Mouse (Mus musculus): ENCODE measurements around the gene Thsd7a. TPM values are rescaled to one million over a fixed set of nuclear protein-coding genes. Genes with fewer than 3 reads are reported as not detected.
A peak's percentile ranks its signal among the peaks of the same experiment; 100 is the strongest.

The Thsd7a gene
- total and polyA plus RNA-seq, 2 experiments, result 0.13 to 0.37 TPM

GRCm38 (mm10) chr6:12380717-12381116 is 368.5 kb downstream of the Thsd7a start:
- Histone ChIP-seq H3K9ac (ENCODE audit: low read depth, low read length) (no peak overlapping the region), H3K79me2 (ENCODE audit: control insufficient read depth, insufficient read depth, low read length) (no peaks in the 10 kb centered on the region), H3K4me1 (ENCODE audit: control insufficient read depth, insufficient read depth, low read length) (no peaks in the 10 kb centered on the region), H3K27ac (replicated peaks; ENCODE audit: insufficient read depth, low read depth, low read length) (no peak overlapping the region), H3K27me3 (ENCODE audit: control insufficient read depth, insufficient read depth, low read length) (no peaks in the 10 kb centered on the region), H3K36me3 (ENCODE audit: control insufficient read depth, insufficient read depth, low read length) (no peaks in the 10 kb centered on the region), H3K4me3 (ENCODE audit: insufficient read depth, low read depth, low read length) (no peak overlapping the region)
- DNase-seq (ENCODE audit: extremely low read depth, low read depth, low spot score), result no peak
- no peak for TF ChIP-seq POLR2A (IDR thresholded peaks at IDR 0.05; ENCODE audit: extremely low read depth, insufficient read depth, low read length)
- TF ChIP-seq CTCF (IDR thresholded peaks at IDR 0.05; ENCODE audit: low read depth, low read length), result no peak
- 92% methylated on average over 2 of the region's 2 CpGs for WGBS

- no peaks in the 10 kb centered on the region for H3K36me3 ChIP-seq (ENCODE audit: control insufficient read depth, insufficient read depth, low read length)
- TF ChIP-seq CTCF (IDR thresholded peaks at IDR 0.05; ENCODE audit: low read depth, low read length) (no peak), POLR2A (IDR thresholded peaks at IDR 0.05; ENCODE audit: extremely low read depth, insufficient read depth, low read length) (no peak)
- no peak overlapping the region for H3K4me3 ChIP-seq (ENCODE audit: insufficient read depth, low read depth, low read length)
- 75% methylated on average over 2 of the region's 2 CpGs for WGBS
- no peak for DNase-seq (ENCODE audit: extremely low read depth, low read depth, low spot score)
- no peak overlapping the region for H3K9ac ChIP-seq (ENCODE audit: low read depth, low read length)
- H3K79me2 ChIP-seq (ENCODE audit: control insufficient read depth, insufficient read depth, low read length), result no peaks in the 10 kb centered on the region
- H3K27ac ChIP-seq (replicated peaks; ENCODE audit: insufficient read depth, low read depth, low read length), result no peak overlapping the region
- no peaks in the 10 kb centered on the region for H3K27me3 ChIP-seq (ENCODE audit: control insufficient read depth, insufficient read depth, low read length)
- no peaks in the 10 kb centered on the region for H3K4me1 ChIP-seq (ENCODE audit: control insufficient read depth, insufficient read depth, low read length)
Observed at GRCm38 (mm10) chr6:12358737-12359136, 390.5 kb downstream of the Thsd7a start.

GRCm38 (mm10) chr6:12353573-12353972 is 395.6 kb downstream of the Thsd7a start:
- Histone ChIP-seq H3K9ac (ENCODE audit: low read depth, low read length) (no peak overlapping the region), H3K4me3 (ENCODE audit: insufficient read depth, low read depth, low read length) (no peak overlapping the region), H3K27me3 (ENCODE audit: control insufficient read depth, insufficient read depth, low read length) (no peaks in the 10 kb centered on the region), H3K27ac (replicated peaks; ENCODE audit: insufficient read depth, low read depth, low read length) (no peak overlapping the region), H3K4me1 (ENCODE audit: control insufficient read depth, insufficient read depth, low read length) (no peaks in the 10 kb centered on the region), H3K79me2 (ENCODE audit: control insufficient read depth, insufficient read depth, low read length) (no peaks in the 10 kb centered on the region), H3K36me3 (ENCODE audit: control insufficient read depth, insufficient read depth, low read length) (no peaks in the 10 kb centered on the region)
- DNase-seq (ENCODE audit: extremely low read depth, low read depth, low spot score), result no peak
- TF ChIP-seq POLR2A (IDR thresholded peaks at IDR 0.05; ENCODE audit: extremely low read depth, insufficient read depth, low read length) (no peak), CTCF (IDR thresholded peaks at IDR 0.05; ENCODE audit: low read depth, low read length) (no peak)
- WGBS, result 52% methylated on average over 2 of the region's 2 CpGs

GRCm38 (mm10) chr6:12352165-12352719 is 397.0 kb downstream of the Thsd7a start:
- Histone ChIP-seq H3K4me1 (ENCODE audit: control insufficient read depth, insufficient read depth, low read length) (no peaks in the 10 kb centered on the region), H3K4me3 (ENCODE audit: insufficient read depth, low read depth, low read length) (no peak overlapping the region)
- WGBS, result 81% methylated on average over 9 of the region's 9 CpGs

DNA sequence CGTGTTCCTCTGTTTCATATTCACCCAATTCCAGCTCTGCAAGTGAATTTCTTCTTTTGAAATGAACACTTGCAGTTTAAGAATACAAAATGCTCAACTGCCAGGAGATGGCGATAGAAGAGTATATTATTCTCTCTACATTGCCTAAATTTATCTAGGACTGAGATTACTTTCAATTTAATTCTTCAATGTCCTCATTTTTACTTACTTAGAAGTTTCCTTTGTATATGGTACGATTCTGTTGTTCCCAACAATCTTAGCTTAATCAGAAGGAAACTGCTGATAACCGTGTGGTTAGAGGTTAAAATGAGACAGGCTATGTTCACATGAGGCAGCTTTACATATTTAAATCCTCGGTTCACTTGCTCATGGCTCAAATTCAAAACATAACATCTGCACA is 398.5 kb downstream of the Thsd7a start:
- Histone ChIP-seq H3K27me3 (ENCODE audit: control insufficient read depth, insufficient read depth, low read length) (no peaks in the 10 kb centered on the region), H3K4me3 (ENCODE audit: insufficient read depth, low read depth, low read length) (peak overlapping the region; percentile 35; the same call in 1 of the 2 replicates), H3K27ac (replicated peaks; ENCODE audit: insufficient read depth, low read depth, low read length) (no peak overlapping the region), H3K4me1 (ENCODE audit: control insufficient read depth, insufficient read depth, low read length) (no peaks in the 10 kb centered on the region), H3K9ac (ENCODE audit: low read depth, low read length) (no peak overlapping the region), H3K79me2 (ENCODE audit: control insufficient read depth, insufficient read depth, low read length) (no peaks in the 10 kb centered on the region), H3K36me3 (ENCODE audit: control insufficient read depth, insufficient read depth, low read length) (no peaks in the 10 kb centered on the region)
- TF ChIP-seq POLR2A (IDR thresholded peaks at IDR 0.05; ENCODE audit: extremely low read depth, insufficient read depth, low read length) (no peak), CTCF (IDR thresholded peaks at IDR 0.05; ENCODE audit: low read depth, low read length) (no peak)
- peak; percentile 45 for DNase-seq (ENCODE audit: extremely low read depth, low read depth, low spot score)
- 41% methylated on average over 5 of the region's 5 CpGs for WGBS

More at GRCm38 (mm10) chr6:12352165-12352719, 397.0 kb downstream of the Thsd7a start:
- Histone ChIP-seq H3K27me3 (ENCODE audit: control insufficient read depth, insufficient read depth, low read length) (no peaks in the 10 kb centered on the region), H3K79me2 (ENCODE audit: control insufficient read depth, insufficient read depth, low read length) (no peaks in the 10 kb centered on the region), H3K9ac (ENCODE audit: low read depth, low read length) (no peak overlapping the region), H3K36me3 (ENCODE audit: control insufficient read depth, insufficient read depth, low read length) (no peaks in the 10 kb centered on the region), H3K27ac (replicated peaks; ENCODE audit: insufficient read depth, low read depth, low read length) (no peak overlapping the region)
- TF ChIP-seq CTCF (IDR thresholded peaks at IDR 0.05; ENCODE audit: low read depth, low read length) (no peak), POLR2A (IDR thresholded peaks at IDR 0.05; ENCODE audit: extremely low read depth, insufficient read depth, low read length) (no peak)
- no peak for DNase-seq (ENCODE audit: extremely low read depth, low read depth, low spot score)

GRCm38 (mm10) chr6:12349105-12349759 is 400.0 kb downstream of the Thsd7a start:
- Histone ChIP-seq H3K4me3 (ENCODE audit: insufficient read depth, low read depth, low read length) (no peak overlapping the region), H3K27ac (replicated peaks; ENCODE audit: insufficient read depth, low read depth, low read length) (no peak overlapping the region), H3K4me1 (ENCODE audit: control insufficient read depth, insufficient read depth, low read length) (no peaks in the 10 kb centered on the region), H3K79me2 (ENCODE audit: control insufficient read depth, insufficient read depth, low read length) (no peaks in the 10 kb centered on the region), H3K27me3 (ENCODE audit: control insufficient read depth, insufficient read depth, low read length) (no peaks in the 10 kb centered on the region), H3K9ac (ENCODE audit: low read depth, low read length) (no peak overlapping the region), H3K36me3 (ENCODE audit: control insufficient read depth, insufficient read depth, low read length) (no peaks in the 10 kb centered on the region)
- 73% methylated on average over 3 of the region's 3 CpGs for WGBS
- TF ChIP-seq CTCF (IDR thresholded peaks at IDR 0.05; ENCODE audit: low read depth, low read length) (no peak), POLR2A (IDR thresholded peaks at IDR 0.05; ENCODE audit: extremely low read depth, insufficient read depth, low read length) (no peak)
- DNase-seq (ENCODE audit: extremely low read depth, low read depth, low spot score), result no peak
